Mouse (Mus musculus): ENCODE results near the gene Hmga2. TPM values are rescaled to one million over a fixed set of nuclear protein-coding genes. Genes with fewer than 3 reads are reported as not detected.

The Hmga2 gene
- total and polyA plus RNA-seq, 3 experiments = 0.15 TPM; not detected in 2

DNA sequence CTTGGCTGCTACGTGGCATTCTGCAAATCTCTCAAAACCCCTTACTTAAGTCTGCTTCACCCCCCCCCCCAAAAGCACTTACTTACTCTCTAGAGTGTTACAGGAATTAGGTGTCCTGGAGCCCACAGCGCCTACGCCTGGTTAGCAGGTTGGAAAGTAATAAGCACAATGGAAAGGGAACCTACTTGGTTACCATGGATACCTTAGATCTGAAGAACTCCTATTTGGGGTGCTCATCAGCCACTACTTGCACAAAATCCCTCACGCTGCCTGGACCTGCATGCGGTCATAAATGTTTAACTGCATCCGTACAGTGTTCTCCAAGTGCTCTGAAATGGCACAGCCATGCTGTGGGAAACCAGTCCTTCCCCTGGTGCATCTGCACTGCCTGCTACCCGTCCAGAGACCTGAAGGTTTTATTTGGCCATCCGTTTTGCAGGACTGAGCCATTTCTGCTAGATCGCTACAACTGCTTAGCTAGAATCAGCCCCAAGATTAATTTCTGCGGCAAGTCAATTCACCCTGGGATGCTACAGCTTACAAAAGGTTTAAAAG, 32.4 kb downstream of the Hmga2 start:
- TF ChIP-seq MEF2A (IDR thresholded peaks at IDR 0.05; ENCODE audit: extremely low read depth, insufficient replicate concordance, low read depth, low read length, poor library complexity, severe bottlenecking) = no peak
- TF ChIP-seq RAD21 (IDR thresholded peaks at IDR 0.05; ENCODE audit: low read depth, low read length) = no peak
- TF ChIP-seq CHD2 (IDR thresholded peaks at IDR 0.05; ENCODE audit: low read length) = no peak
- TF ChIP-seq GATA1 (IDR thresholded peaks at IDR 0.05; ENCODE audit: low read depth, low read length) = no peak
- TF ChIP-seq NRF1 (IDR thresholded peaks at IDR 0.05; ENCODE audit: insufficient read depth, low read depth, low read length, poor library complexity, severe bottlenecking) = no peak
- no peak for TF ChIP-seq MAX (IDR thresholded peaks at IDR 0.05; ENCODE audit: low read length)
- TF ChIP-seq CHD1 (IDR thresholded peaks at IDR 0.05; ENCODE audit: low read depth, low read length) = no peak
- no peak for TF ChIP-seq BHLHE40 (IDR thresholded peaks at IDR 0.05; ENCODE audit: borderline replicate concordance, low read depth, low read length)
- TF ChIP-seq ELF1 (IDR thresholded peaks at IDR 0.05; ENCODE audit: low read depth, low read length) = no peak
- TF ChIP-seq ZMIZ1 (IDR thresholded peaks at IDR 0.05; ENCODE audit: low read depth, low read length) = no peak
- no peak for TF ChIP-seq SMC3 (IDR thresholded peaks at IDR 0.05; ENCODE audit: low read depth, low read length)
- H3K27ac ChIP-seq (ENCODE audit: control insufficient read depth, low read depth, low read length) = no peak overlapping the region
- DNase-seq (ENCODE audit: low read depth, low spot score) = no peak
- no peak overlapping the region for H3K9ac ChIP-seq (ENCODE audit: control insufficient read depth, low read depth, low read length, poor library complexity, severe bottlenecking)
- no peaks in the 10 kb centered on the region for H3K27me3 ChIP-seq (ENCODE audit: control insufficient read depth in 1 of 2, insufficient read depth in 2 of 2, low read length in 2 of 2)
- H3K79me2 ChIP-seq (ENCODE audit: control insufficient read depth, insufficient read depth, low read length, poor library complexity) = no peaks in the 10 kb centered on the region
- no peaks in the 10 kb centered on the region for H3K4me1 ChIP-seq (ENCODE audit: control insufficient read depth in 1 of 2, insufficient read depth in 2 of 2, low read length in 2 of 2)
- H3K36me3 ChIP-seq (ENCODE audit: control insufficient read depth in 1 of 2, insufficient read depth in 2 of 2, low read length in 2 of 2) = no peaks in the 10 kb centered on the region
- H3K4me3 ChIP-seq (ENCODE audit: control insufficient read depth in 1 of 2, insufficient read depth in 1 of 2, low read depth in 2 of 2, low read length in 2 of 2) = no peak overlapping the region
- no peaks in the 10 kb centered on the region for H3K9me3 ChIP-seq (replicated peaks; ENCODE audit: insufficient read depth, low read length)

GRCm38 (mm10) chr10:120441254-120441653, 35.0 kb downstream of the Hmga2 start:
- Histone ChIP-seq H3K27me3 (ENCODE audit: control insufficient read depth in 1 of 2, insufficient read depth in 2 of 2, low read length in 2 of 2) (no peaks in the 10 kb centered on the region; a peak in 1 of 4 replicates), H3K36me3 (ENCODE audit: control insufficient read depth in 1 of 2, insufficient read depth in 2 of 2, low read length in 2 of 2) (no peaks in the 10 kb centered on the region), H3K4me3 (ENCODE audit: control insufficient read depth in 1 of 2, insufficient read depth in 1 of 2, low read depth in 2 of 2, low read length in 2 of 2) (no peak overlapping the region), H3K9ac (ENCODE audit: control insufficient read depth, low read depth, low read length, poor library complexity, severe bottlenecking) (no peak overlapping the region), H3K79me2 (ENCODE audit: control insufficient read depth, insufficient read depth, low read length, poor library complexity) (no peaks in the 10 kb centered on the region), H3K9me3 (replicated peaks; ENCODE audit: insufficient read depth, low read length) (no peaks in the 10 kb centered on the region), H3K27ac (ENCODE audit: control insufficient read depth, low read depth, low read length) (no peak overlapping the region), H3K4me1 (ENCODE audit: control insufficient read depth in 1 of 2, insufficient read depth in 2 of 2, low read length in 2 of 2) (no peaks in the 10 kb centered on the region)
- DNase-seq (ENCODE audit: low read depth, low spot score) = no peak
- no peak for TF ChIP-seq POLR2A (IDR thresholded peaks at IDR 0.05; ENCODE audit: control insufficient read depth in 1 of 2, insufficient read depth in 1 of 2, low read depth in 1 of 2, low read length in 2 of 2, poor library complexity in 1 of 2)
- TF ChIP-seq ZMIZ1 (IDR thresholded peaks at IDR 0.05; ENCODE audit: low read depth, low read length) = no peak
- TF ChIP-seq CHD1 (IDR thresholded peaks at IDR 0.05; ENCODE audit: low read depth, low read length) = no peak
- TF ChIP-seq HCFC1 (IDR thresholded peaks at IDR 0.05; ENCODE audit: low read depth, low read length) = no peak
- no peak for TF ChIP-seq MAX (IDR thresholded peaks at IDR 0.05; ENCODE audit: low read length)
- TF ChIP-seq MXI1 (IDR thresholded peaks at IDR 0.05; ENCODE audit: low read depth, low read length) = no peak
- TF ChIP-seq TCF12 (IDR thresholded peaks at IDR 0.05; ENCODE audit: low read depth, low read length) = no peak
- no peak for TF ChIP-seq MEF2A (IDR thresholded peaks at IDR 0.05; ENCODE audit: extremely low read depth, insufficient replicate concordance, low read depth, low read length, poor library complexity, severe bottlenecking)
- TF ChIP-seq USF1 (IDR thresholded peaks at IDR 0.05; ENCODE audit: low read depth, low read length) = no peak
- no peak for TF ChIP-seq EP300 (IDR thresholded peaks at IDR 0.05; ENCODE audit: low read depth in 1 of 2, low read length in 2 of 2)
- no peak for TF ChIP-seq TBP (IDR thresholded peaks at IDR 0.05; ENCODE audit: low read depth, low read length)
